ENCODE assay signal across 17 mouse cellular contexts in the genomic region with DNA sequence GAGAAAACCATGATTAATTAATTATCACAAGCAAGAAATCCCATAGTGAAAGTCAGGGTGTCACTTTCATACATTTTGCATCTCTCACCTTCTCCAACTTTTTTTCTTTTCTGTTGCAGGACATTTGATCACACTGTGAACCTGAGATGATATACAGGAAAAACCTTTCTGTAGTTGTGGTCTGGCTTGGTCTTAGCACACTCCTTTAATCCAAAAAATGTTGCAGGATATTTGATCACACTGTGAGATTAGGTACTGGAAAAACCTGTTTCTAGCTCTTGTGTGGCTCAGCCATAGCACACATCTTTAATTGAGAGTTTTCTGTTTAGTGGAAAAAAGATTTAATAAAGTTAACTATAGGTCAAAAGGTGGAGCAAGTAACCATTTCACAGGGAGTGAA.
"Had no signal": no experiment of that assay in that cellular context is flagged by ENCODE, and none has a peak within 500 bp of the region (broad histone marks: within the 10 kb centered on the region; RNA-seq: fewer than 3 reads in every experiment).

No protein-coding gene starts in this region.

- H3K4me3 ChIP-seq: neural tube, embryonic 12.5 days; neural tube, embryonic 13.5 days; neural tube, embryonic 15.5 days; stomach, embryonic 15.5 days had no signal

- H3K4me1 ChIP-seq: neural tube, embryonic 12.5 days; neural tube, embryonic 13.5 days; neural tube, embryonic 15.5 days; stomach, embryonic 15.5 days had no signal

- H3K27ac ChIP-seq: neural tube, embryonic 12.5 days; neural tube, embryonic 13.5 days; neural tube, embryonic 15.5 days; stomach, embryonic 15.5 days; stomach, postnatal 0 days had no signal

- H3K9ac ChIP-seq: neural tube, embryonic 12.5 days; neural tube, embryonic 13.5 days; neural tube, embryonic 15.5 days; stomach, embryonic 15.5 days had no signal

- H3K9me3 ChIP-seq: neural tube, embryonic 12.5 days; neural tube, embryonic 13.5 days; neural tube, embryonic 15.5 days; stomach, embryonic 15.5 days had no signal

- H3K36me3 ChIP-seq: neural tube, embryonic 12.5 days; neural tube, embryonic 13.5 days; neural tube, embryonic 15.5 days; stomach, embryonic 15.5 days had no signal

- H3K4me2 ChIP-seq: neural tube, embryonic 12.5 days; neural tube, embryonic 13.5 days; neural tube, embryonic 15.5 days; stomach, embryonic 15.5 days had no signal

- DNase-seq: retina, postnatal 1 day; right cerebral cortex, adult 18-20 months; right cerebral cortex, postnatal 14 days; right cerebral cortex, postnatal 25 days; right cerebral cortex, postnatal 4 days; spleen, adult 18-20 months; thymus, adult 18-20 months; thymus, adult 2 months; thymus, postnatal 14 days; thymus, postnatal 25 days; thymus, postnatal 36 days; thymus, postnatal 4 days had no signal

- H3K27me3 ChIP-seq: neural tube, embryonic 12.5 days; neural tube, embryonic 13.5 days; neural tube, embryonic 15.5 days; stomach, embryonic 15.5 days had no signal
